Mouse (Mus musculus): ENCODE measurements around the gene Bicd2. TPM values are rescaled to one million over a fixed set of nuclear protein-coding genes. Genes with fewer than 3 reads are reported as not detected.

The Bicd2 gene
- polyA plus RNA-seq, 1 experiment from 2014 or later = 8.9 TPM

DNA sequence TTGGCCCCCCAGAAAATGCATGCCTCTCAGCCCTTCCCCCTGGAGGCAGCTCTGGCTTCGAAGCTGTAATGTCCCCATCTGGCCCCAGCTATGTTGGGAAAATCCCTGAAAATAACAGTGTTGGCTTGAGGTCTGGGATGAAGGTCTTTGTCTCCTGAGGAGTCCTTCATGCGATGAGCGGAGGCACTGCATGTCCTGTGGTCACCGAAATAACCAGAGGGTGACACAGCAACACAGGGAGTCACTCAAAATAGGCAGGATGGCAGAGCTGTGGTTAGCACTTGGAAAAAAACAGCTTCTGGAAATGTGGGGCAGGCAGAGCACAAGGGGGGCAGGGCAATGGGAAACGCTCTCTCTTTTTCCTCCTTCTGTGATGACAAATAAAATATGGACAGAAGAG is 19.2 kb upstream of the Bicd2 start:
- no peak overlapping the region for H3K27ac ChIP-seq (ENCODE audit: low read depth, low read length)
- H3K4me1 ChIP-seq (replicated peaks; ENCODE audit: control insufficient read depth, insufficient read depth, low read length) = no peaks in the 10 kb centered on the region
- H3K9me3 ChIP-seq (ENCODE audit: control insufficient read depth) = no peaks in the 10 kb centered on the region
- H3K36me3 ChIP-seq (ENCODE audit: control insufficient read depth, insufficient read depth) = no peaks in the 10 kb centered on the region
- 81% methylated on average over 5 of the region's 5 CpGs for WGBS
- H3K4me3 ChIP-seq (ENCODE audit: low read depth, low read length) = no peak overlapping the region
- no peak for TF ChIP-seq CTCF (IDR thresholded peaks at IDR 0.05; ENCODE audit: low read depth)
- no peak overlapping the region for H3K4me2 ChIP-seq (replicated peaks; ENCODE audit: low read depth)
- H3K9ac ChIP-seq (ENCODE audit: low read depth, low read length) = no peak overlapping the region
- no peak for ATAC-seq
- H3K27me3 ChIP-seq (replicated peaks; ENCODE audit: control insufficient read depth, insufficient read depth, low read length) = no peaks in the 10 kb centered on the region

DNA sequence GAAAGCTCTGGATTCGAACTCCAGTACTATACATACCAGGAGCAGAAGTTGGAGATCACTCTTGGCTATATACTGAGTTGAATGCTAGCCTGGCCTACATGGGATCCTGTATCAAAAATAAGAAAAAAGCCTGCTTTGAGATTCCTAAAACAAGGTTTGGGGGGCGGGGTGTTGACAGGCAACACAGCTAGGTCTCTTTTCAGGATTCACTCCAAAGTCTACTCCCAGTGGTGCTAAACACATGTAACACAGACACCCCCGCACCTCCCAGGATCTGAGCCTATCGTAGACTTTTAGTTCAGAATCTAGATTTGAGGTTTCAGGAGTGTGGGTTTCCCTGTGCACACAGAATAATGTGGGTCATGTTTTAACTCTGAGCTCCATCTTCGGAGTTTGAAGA is 18.6 kb upstream of the Bicd2 start:
- WGBS = 90% methylated on average over 5 of the region's 5 CpGs
- no peak for TF ChIP-seq CTCF (IDR thresholded peaks at IDR 0.05; ENCODE audit: low read depth)
- H3K4me3 ChIP-seq (ENCODE audit: low read depth, low read length) = no peak overlapping the region
- ATAC-seq = no peak
- no peaks in the 10 kb centered on the region for H3K4me1 ChIP-seq (replicated peaks; ENCODE audit: control insufficient read depth, insufficient read depth, low read length)
- H3K9me3 ChIP-seq (ENCODE audit: control insufficient read depth) = no peaks in the 10 kb centered on the region
- no peaks in the 10 kb centered on the region for H3K36me3 ChIP-seq (ENCODE audit: control insufficient read depth, insufficient read depth)
- H3K9ac ChIP-seq (ENCODE audit: low read depth, low read length) = no peak overlapping the region
- H3K4me2 ChIP-seq (replicated peaks; ENCODE audit: low read depth) = no peak overlapping the region
- no peak overlapping the region for H3K27ac ChIP-seq (ENCODE audit: low read depth, low read length)
- no peaks in the 10 kb centered on the region for H3K27me3 ChIP-seq (replicated peaks; ENCODE audit: control insufficient read depth, insufficient read depth, low read length)

DNA sequence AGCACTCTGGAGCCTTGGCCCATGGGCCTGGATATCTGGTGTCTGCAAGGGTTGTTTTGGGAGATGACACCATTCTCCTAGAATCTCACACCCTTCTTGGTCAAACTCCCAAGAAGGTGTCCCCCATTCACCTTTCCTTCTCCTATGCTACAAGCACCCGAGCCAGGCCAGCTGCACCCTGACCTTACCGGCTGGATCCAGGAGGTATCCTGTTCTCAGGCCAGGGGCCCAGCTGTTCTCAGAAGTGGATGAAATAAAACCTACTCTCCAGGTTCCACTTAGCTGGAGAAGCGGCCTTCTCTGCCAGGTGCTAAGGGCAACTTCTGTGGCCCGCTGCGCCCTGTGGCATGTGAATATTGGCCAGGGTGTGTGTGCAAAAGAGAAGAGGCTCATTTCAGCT is 16.5 kb upstream of the Bicd2 start:
- 87% methylated on average over 5 of the region's 5 CpGs for WGBS
- no peak overlapping the region for H3K4me2 ChIP-seq (replicated peaks; ENCODE audit: low read depth)
- no peak for TF ChIP-seq CTCF (IDR thresholded peaks at IDR 0.05; ENCODE audit: low read depth)
- no peak for ATAC-seq
- H3K9ac ChIP-seq (ENCODE audit: low read depth, low read length) = no peak overlapping the region
- H3K27me3 ChIP-seq (replicated peaks; ENCODE audit: control insufficient read depth, insufficient read depth, low read length) = no peaks in the 10 kb centered on the region
- H3K9me3 ChIP-seq (ENCODE audit: control insufficient read depth) = no peaks in the 10 kb centered on the region
- H3K4me3 ChIP-seq (ENCODE audit: low read depth, low read length) = no peak overlapping the region
- H3K36me3 ChIP-seq (ENCODE audit: control insufficient read depth, insufficient read depth) = no peaks in the 10 kb centered on the region
- no peak overlapping the region for H3K27ac ChIP-seq (ENCODE audit: low read depth, low read length)
- H3K4me1 ChIP-seq (replicated peaks; ENCODE audit: control insufficient read depth, insufficient read depth, low read length) = no peaks in the 10 kb centered on the region

DNA sequence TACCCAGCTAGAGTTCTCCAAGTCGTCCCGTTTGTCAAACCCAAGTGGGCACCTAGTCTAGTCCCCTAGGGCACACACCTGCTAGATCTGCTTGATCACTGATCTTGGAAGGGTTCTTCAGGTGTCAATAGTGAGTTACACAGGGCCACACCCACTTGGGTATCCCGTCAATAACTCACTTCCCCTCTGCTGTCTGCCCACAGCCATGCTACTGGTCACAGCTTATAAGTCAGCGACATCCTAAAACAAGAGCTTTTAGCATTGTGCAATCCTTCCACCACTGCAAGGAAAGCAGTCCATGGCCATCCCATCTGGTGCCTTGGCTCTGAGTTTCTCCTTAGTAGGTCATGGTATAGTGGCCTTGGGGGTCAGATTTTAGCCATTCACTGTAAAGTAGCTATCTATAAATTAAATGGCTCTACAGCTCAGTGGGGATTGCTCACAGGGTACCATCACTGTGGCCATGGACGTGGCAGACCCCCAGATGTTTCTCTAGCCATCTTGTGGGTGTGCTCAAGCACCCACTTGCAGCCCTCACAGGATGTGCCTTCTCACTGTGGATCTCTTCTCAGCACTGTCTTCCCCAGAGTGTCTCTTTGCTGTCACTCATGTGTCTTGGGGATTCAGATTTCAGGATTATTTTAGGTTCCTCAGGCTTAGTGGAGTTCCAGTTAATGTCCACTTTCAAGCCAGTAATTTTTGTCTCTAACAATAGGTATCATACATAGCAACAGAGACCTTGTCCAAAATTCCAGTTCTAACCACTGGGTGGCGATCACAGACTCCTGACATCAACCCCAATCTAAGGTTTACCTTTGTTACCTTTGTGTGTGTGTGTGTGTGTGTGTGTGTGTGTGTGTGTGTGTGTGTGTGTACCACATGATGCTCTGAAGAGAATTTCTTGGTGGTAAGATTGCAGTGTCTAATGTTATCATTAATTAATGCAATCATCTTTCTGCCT is 14.9 kb upstream of the Bicd2 start:
- Histone ChIP-seq H3K4me2 (replicated peaks; ENCODE audit: low read depth) (no peak overlapping the region), H3K9ac (ENCODE audit: low read depth, low read length) (no peak overlapping the region), H3K36me3 (ENCODE audit: control insufficient read depth, insufficient read depth) (no peaks in the 10 kb centered on the region), H3K27me3 (replicated peaks; ENCODE audit: control insufficient read depth, insufficient read depth, low read length) (no peaks in the 10 kb centered on the region), H3K27ac (ENCODE audit: low read depth, low read length) (no peak overlapping the region), H3K4me3 (ENCODE audit: low read depth, low read length) (no peak overlapping the region), H3K4me1 (replicated peaks; ENCODE audit: control insufficient read depth, insufficient read depth, low read length) (no peaks in the 10 kb centered on the region), H3K9me3 (ENCODE audit: control insufficient read depth) (no peaks in the 10 kb centered on the region)
- ATAC-seq = 0 out of 2 replicates have a peak, but pooled peaks have one; percentile 22
- peak; percentile 83 for TF ChIP-seq CTCF (IDR thresholded peaks at IDR 0.05; ENCODE audit: low read depth)
- WGBS = 57% methylated on average over 6 of the region's 6 CpGs

DNA sequence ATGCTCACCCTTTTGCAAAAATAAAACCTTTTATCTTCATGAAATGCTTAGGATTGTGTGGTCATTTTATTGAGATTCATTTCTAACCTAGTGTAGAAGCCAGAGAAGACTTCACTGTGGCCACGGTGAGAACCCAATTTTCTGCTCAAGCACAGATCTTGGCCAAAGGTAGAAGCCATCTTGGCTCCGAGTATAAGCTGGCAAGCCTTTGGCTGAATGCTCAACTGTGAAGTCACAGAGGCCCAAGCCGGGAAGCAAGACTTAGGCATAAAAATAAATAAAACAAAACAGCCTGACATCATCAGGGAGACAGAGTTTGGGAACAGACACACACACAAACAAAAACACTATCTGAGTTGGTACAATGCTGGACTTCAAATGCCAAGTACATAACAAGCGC is 13.3 kb upstream of the Bicd2 start:
- Histone ChIP-seq H3K36me3 (ENCODE audit: control insufficient read depth, insufficient read depth) (no peaks in the 10 kb centered on the region), H3K27ac (ENCODE audit: low read depth, low read length) (no peak overlapping the region), H3K9me3 (ENCODE audit: control insufficient read depth) (no peaks in the 10 kb centered on the region), H3K27me3 (replicated peaks; ENCODE audit: control insufficient read depth, insufficient read depth, low read length) (no peaks in the 10 kb centered on the region), H3K4me3 (ENCODE audit: low read depth, low read length) (no peak overlapping the region), H3K4me2 (replicated peaks; ENCODE audit: low read depth) (no peak overlapping the region), H3K9ac (ENCODE audit: low read depth, low read length) (no peak overlapping the region), H3K4me1 (replicated peaks; ENCODE audit: control insufficient read depth, insufficient read depth, low read length) (no peaks in the 10 kb centered on the region)
- no peak for ATAC-seq
- WGBS = 78% methylated on average over 4 of the region's 4 CpGs
- no peak for TF ChIP-seq CTCF (IDR thresholded peaks at IDR 0.05; ENCODE audit: low read depth)

DNA sequence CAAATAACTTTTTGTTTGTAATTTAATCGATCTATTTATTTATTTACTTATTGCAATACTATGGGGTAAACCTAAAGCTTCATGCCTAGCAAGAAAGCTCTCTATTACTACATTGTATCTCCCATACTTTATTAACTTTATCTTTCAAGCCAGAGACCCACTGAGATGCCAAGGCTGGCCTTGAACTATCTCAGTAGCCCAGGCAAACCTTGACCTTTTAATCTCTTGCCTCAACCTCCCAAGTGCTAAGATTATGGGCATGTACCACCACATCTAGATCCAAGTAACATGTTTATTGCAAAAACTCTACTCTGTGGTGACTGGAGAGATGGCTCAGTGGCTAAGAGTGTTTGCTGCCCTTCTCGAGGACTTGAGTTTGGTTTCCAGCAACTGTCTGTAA is 8.1 kb upstream of the Bicd2 start:
- no peak for TF ChIP-seq CTCF (IDR thresholded peaks at IDR 0.05; ENCODE audit: low read depth)
- H3K27me3 ChIP-seq (replicated peaks; ENCODE audit: control insufficient read depth, insufficient read depth, low read length) = no peaks in the 10 kb centered on the region
- no peaks in the 10 kb centered on the region for H3K9me3 ChIP-seq (ENCODE audit: control insufficient read depth)
- no peak overlapping the region for H3K9ac ChIP-seq (ENCODE audit: low read depth, low read length)
- no peaks in the 10 kb centered on the region for H3K4me1 ChIP-seq (replicated peaks; ENCODE audit: control insufficient read depth, insufficient read depth, low read length)
- no peak for ATAC-seq
- H3K36me3 ChIP-seq (ENCODE audit: control insufficient read depth, insufficient read depth) = no peaks in the 10 kb centered on the region
- H3K4me2 ChIP-seq (replicated peaks; ENCODE audit: low read depth) = no peak overlapping the region
- H3K4me3 ChIP-seq (ENCODE audit: low read depth, low read length) = no peak overlapping the region
- 80% methylated on average over 2 of the region's 2 CpGs for WGBS
- no peak overlapping the region for H3K27ac ChIP-seq (ENCODE audit: low read depth, low read length)

Data from intestine, postnatal 0 days (tissue).